Mouse (Mus musculus): ENCODE data around the gene Ubxn2a. TPM values are rescaled to one million over a fixed set of nuclear protein-coding genes. Genes with fewer than 3 reads are reported as not detected.

The Ubxn2a gene
- total and polyA plus RNA-seq, 2 experiments from 2014 or later = 29.0 to 34.9 TPM

GRCm38 (mm10) chr12:4871260-4871659 is 36.2 kb downstream of the Ubxn2a start:
- Histone ChIP-seq H3K4me2 (ENCODE audit: low read depth) (no peak overlapping the region), H3K27me3 (ENCODE audit: insufficient read depth, low read length) (no peaks in the 10 kb centered on the region; the same call in 1 of the 2 replicates), H3K4me3 (ENCODE audit: low read depth, low read length) (no peak overlapping the region), H3K27ac (ENCODE audit: low read depth, low read length) (no peak overlapping the region), H3K4me1 (ENCODE audit: insufficient read depth) (peaks cover 8% of the 10 kb centered on the region; the same call in 1 of the 2 replicates), H3K9me3 (ENCODE audit: low read length) (no peaks in the 10 kb centered on the region), H3K9ac (no peak overlapping the region), H3K36me3 (ENCODE audit: insufficient read depth) (no peaks in the 10 kb centered on the region)
- 92% methylated on average over 5 of the region's 5 CpGs for WGBS
- ATAC-seq (no peak), DNase-seq (no peak)
- TF ChIP-seq CTCF (IDR thresholded peaks at IDR 0.05; ENCODE audit: low read depth) = no peak

- peaks cover 3% of the 10 kb centered on the region; the same call in 1 of the 2 replicates for H3K4me1 ChIP-seq (ENCODE audit: insufficient read depth)
- no peak overlapping the region for H3K9ac ChIP-seq
- no peak overlapping the region for H3K27ac ChIP-seq (ENCODE audit: low read depth, low read length)
- H3K36me3 ChIP-seq (ENCODE audit: insufficient read depth) = no peaks in the 10 kb centered on the region
- no peak overlapping the region for H3K4me3 ChIP-seq (ENCODE audit: low read depth, low read length)
- no peak for ATAC-seq
- H3K27me3 ChIP-seq (ENCODE audit: insufficient read depth, low read length) = no peaks in the 10 kb centered on the region; the same call in 1 of the 2 replicates
- H3K4me2 ChIP-seq (ENCODE audit: low read depth) = no peak overlapping the region
- TF ChIP-seq CTCF (IDR thresholded peaks at IDR 0.05; ENCODE audit: low read depth) = no peak
- no peak for DNase-seq
- 89% methylated on average over 8 of the region's 8 CpGs for WGBS
- H3K9me3 ChIP-seq (ENCODE audit: low read length) = no peaks in the 10 kb centered on the region
Measured at GRCm38 (mm10) chr12:4868924-4869323, 38.6 kb downstream of the Ubxn2a start.

GRCm38 (mm10) chr12:4864338-4864690 is 43.2 kb downstream of the Ubxn2a start:
- Histone ChIP-seq H3K27ac (ENCODE audit: low read depth, low read length) (no peak overlapping the region), H3K36me3 (ENCODE audit: insufficient read depth) (no peaks in the 10 kb centered on the region), H3K9me3 (ENCODE audit: low read length) (no peaks in the 10 kb centered on the region), H3K4me2 (ENCODE audit: low read depth) (no peak overlapping the region), H3K4me3 (ENCODE audit: low read depth, low read length) (no peak overlapping the region), H3K27me3 (ENCODE audit: insufficient read depth, low read length) (no peaks in the 10 kb centered on the region), H3K4me1 (ENCODE audit: insufficient read depth) (no peaks in the 10 kb centered on the region), H3K9ac (no peak overlapping the region)
- ATAC-seq = 0 out of 2 replicates have a peak, but pooled peaks have one; percentile 26
- 73% methylated on average over 4 of the region's 4 CpGs for WGBS
- TF ChIP-seq CTCF (IDR thresholded peaks at IDR 0.05; ENCODE audit: low read depth) = no peak
- DNase-seq = no peak

GRCm38 (mm10) chr12:4863654-4864337 is 43.7 kb downstream of the Ubxn2a start:
- Histone ChIP-seq H3K27me3 (ENCODE audit: insufficient read depth, low read length) (no peaks in the 10 kb centered on the region), H3K36me3 (ENCODE audit: insufficient read depth) (no peaks in the 10 kb centered on the region), H3K4me2 (ENCODE audit: low read depth) (no peak overlapping the region), H3K9me3 (ENCODE audit: low read length) (no peaks in the 10 kb centered on the region), H3K9ac (no peak overlapping the region), H3K4me3 (ENCODE audit: low read depth, low read length) (no peak overlapping the region), H3K4me1 (ENCODE audit: insufficient read depth) (no peaks in the 10 kb centered on the region), H3K27ac (ENCODE audit: low read depth, low read length) (no peak overlapping the region)
- no peak for TF ChIP-seq CTCF (IDR thresholded peaks at IDR 0.05; ENCODE audit: low read depth)
- DNase-seq = no peak
- WGBS = 53% methylated on average over 4 of the region's 4 CpGs
- no peak for ATAC-seq

- ATAC-seq (no peak), DNase-seq (no peak)
- no peaks in the 10 kb centered on the region for H3K27me3 ChIP-seq (ENCODE audit: insufficient read depth, low read length)
- no peaks in the 10 kb centered on the region for H3K36me3 ChIP-seq (ENCODE audit: insufficient read depth)
- TF ChIP-seq CTCF (IDR thresholded peaks at IDR 0.05; ENCODE audit: low read depth) = peak; percentile 24; the same call in 1 of the 2 replicates
- no peak overlapping the region for H3K27ac ChIP-seq (ENCODE audit: low read depth, low read length)
- H3K9ac ChIP-seq = no peak overlapping the region
- no peaks in the 10 kb centered on the region for H3K9me3 ChIP-seq (ENCODE audit: low read length)
- WGBS = 84% methylated on average over 4 of the region's 4 CpGs
- no peak overlapping the region for H3K4me2 ChIP-seq (ENCODE audit: low read depth)
- H3K4me1 ChIP-seq (ENCODE audit: insufficient read depth) = no peaks in the 10 kb centered on the region
- H3K4me3 ChIP-seq (ENCODE audit: low read depth, low read length) = no peak overlapping the region
Measured at GRCm38 (mm10) chr12:4862672-4863071, 44.8 kb downstream of the Ubxn2a start.

GRCm38 (mm10) chr12:4859241-4859914 is 48.1 kb downstream of the Ubxn2a start:
- no peaks in the 10 kb centered on the region for H3K9me3 ChIP-seq (ENCODE audit: low read length)
- H3K4me1 ChIP-seq (ENCODE audit: insufficient read depth) = no peaks in the 10 kb centered on the region
- no peak overlapping the region for H3K4me3 ChIP-seq (ENCODE audit: low read depth, low read length)
- no peaks in the 10 kb centered on the region for H3K27me3 ChIP-seq (ENCODE audit: insufficient read depth, low read length)
- H3K4me2 ChIP-seq (ENCODE audit: low read depth) = no peak overlapping the region
- 70% methylated on average over 11 of the region's 11 CpGs for WGBS
- H3K36me3 ChIP-seq (ENCODE audit: insufficient read depth) = no peaks in the 10 kb centered on the region
- TF ChIP-seq CTCF (IDR thresholded peaks at IDR 0.05; ENCODE audit: low read depth) = no peak
- H3K9ac ChIP-seq = no peak overlapping the region
- ATAC-seq (no peak), DNase-seq (no peak)
- no peak overlapping the region for H3K27ac ChIP-seq (ENCODE audit: low read depth, low read length)

- no peak overlapping the region for H3K4me2 ChIP-seq (ENCODE audit: low read depth)
- 95% methylated on average over 2 of the region's 2 CpGs for WGBS
- no peak overlapping the region for H3K4me3 ChIP-seq (ENCODE audit: low read depth, low read length)
- peak; percentile 10; the same call in 1 of the 2 replicates for TF ChIP-seq CTCF (IDR thresholded peaks at IDR 0.05; ENCODE audit: low read depth)
- ATAC-seq (no peak), DNase-seq (no peak)
- no peaks in the 10 kb centered on the region for H3K36me3 ChIP-seq (ENCODE audit: insufficient read depth)
- no peaks in the 10 kb centered on the region for H3K27me3 ChIP-seq (ENCODE audit: insufficient read depth, low read length)
- no peak overlapping the region for H3K9ac ChIP-seq
- H3K27ac ChIP-seq (ENCODE audit: low read depth, low read length) = no peak overlapping the region
- no peaks in the 10 kb centered on the region for H3K4me1 ChIP-seq (ENCODE audit: insufficient read depth)
- H3K9me3 ChIP-seq (ENCODE audit: low read length) = no peaks in the 10 kb centered on the region
Measured at GRCm38 (mm10) chr12:4856834-4857233, 50.7 kb downstream of the Ubxn2a start.

Measured in forebrain, postnatal 0 days (tissue).